Mouse (Mus musculus): ENCODE results near the gene Grin2a. TPM values are rescaled to one million over a fixed set of nuclear protein-coding genes. Genes with fewer than 3 reads are reported as not detected.

Gene Grin2a
- total and polyA plus RNA-seq, 3 experiments: not detected

- DNase-seq (ENCODE audit: low read depth, low spot score): no peak
- H3K9me3 ChIP-seq (replicated peaks; ENCODE audit: insufficient read depth, low read length): no peaks in the 10 kb centered on the region
- no peaks in the 10 kb centered on the region for H3K4me1 ChIP-seq (ENCODE audit: control insufficient read depth in 1 of 2, insufficient read depth in 2 of 2, low read length in 2 of 2)
- H3K9ac ChIP-seq (ENCODE audit: control insufficient read depth, low read depth, low read length, poor library complexity, severe bottlenecking): no peak overlapping the region
- no peaks in the 10 kb centered on the region for H3K79me2 ChIP-seq (ENCODE audit: control insufficient read depth, insufficient read depth, low read length, poor library complexity)
- no peak overlapping the region for H3K4me3 ChIP-seq (ENCODE audit: control insufficient read depth in 1 of 2, insufficient read depth in 1 of 2, low read depth in 2 of 2, low read length in 2 of 2)
- H3K27ac ChIP-seq (ENCODE audit: control insufficient read depth, low read depth, low read length): no peak overlapping the region
- H3K27me3 ChIP-seq (ENCODE audit: control insufficient read depth in 1 of 2, insufficient read depth in 2 of 2, low read length in 2 of 2): no peaks in the 10 kb centered on the region
- H3K36me3 ChIP-seq (ENCODE audit: control insufficient read depth in 1 of 2, insufficient read depth in 2 of 2, low read length in 2 of 2): no peaks in the 10 kb centered on the region
- TF ChIP-seq NRF1 (IDR thresholded peaks at IDR 0.05; ENCODE audit: insufficient read depth, low read depth, low read length, poor library complexity, severe bottlenecking) (no peak), RAD21 (IDR thresholded peaks at IDR 0.05; ENCODE audit: low read depth, low read length) (no peak), SMC3 (IDR thresholded peaks at IDR 0.05; ENCODE audit: low read depth, low read length) (no peak), POLR2AphosphoS2 (IDR thresholded peaks at IDR 0.05; ENCODE audit: low read length) (no peak), USF1 (IDR thresholded peaks at IDR 0.05; ENCODE audit: low read depth, low read length) (no peak), GATA1 (IDR thresholded peaks at IDR 0.05; ENCODE audit: low read depth, low read length) (no peak), ZC3H11A (IDR thresholded peaks at IDR 0.05; ENCODE audit: low read depth, low read length) (no peak), MAX (IDR thresholded peaks at IDR 0.05; ENCODE audit: low read length) (no peak), MAZ (IDR thresholded peaks at IDR 0.05; ENCODE audit: low read depth, low read length) (no peak), TBP (IDR thresholded peaks at IDR 0.05; ENCODE audit: low read depth, low read length) (no peak)
Observed at GRCm38 (mm10) chr16:9884141-9884540, 111.2 kb downstream of the Grin2a start.

- no peak overlapping the region for H3K27ac ChIP-seq (ENCODE audit: control insufficient read depth, low read depth, low read length)
- no peak for TF ChIP-seq TAL1 (IDR thresholded peaks at IDR 0.05; ENCODE audit: low read length)
- no peak for TF ChIP-seq MAZ (IDR thresholded peaks at IDR 0.05; ENCODE audit: low read depth, low read length)
- no peak for TF ChIP-seq USF1 (IDR thresholded peaks at IDR 0.05; ENCODE audit: low read depth, low read length)
- TF ChIP-seq BHLHE40 (IDR thresholded peaks at IDR 0.05; ENCODE audit: borderline replicate concordance, low read depth, low read length): no peak
- TF ChIP-seq RAD21 (IDR thresholded peaks at IDR 0.05; ENCODE audit: low read depth, low read length): no peak
- TF ChIP-seq ZC3H11A (IDR thresholded peaks at IDR 0.05; ENCODE audit: low read depth, low read length): no peak
- no peak for TF ChIP-seq MXI1 (IDR thresholded peaks at IDR 0.05; ENCODE audit: low read depth, low read length)
- no peak for TF ChIP-seq KAT2A (conservative IDR thresholded peaks at IDR 0.05; ENCODE audit: low read depth, low read length)
- no peak for TF ChIP-seq SIN3A (IDR thresholded peaks at IDR 0.05; ENCODE audit: low read length)
- no peak for TF ChIP-seq MAFK (IDR thresholded peaks at IDR 0.05; ENCODE audit: borderline replicate concordance, low read depth, low read length)
- no peak for TF ChIP-seq NRF1 (IDR thresholded peaks at IDR 0.05; ENCODE audit: insufficient read depth, low read depth, low read length, poor library complexity, severe bottlenecking)
- no peak for TF ChIP-seq RCOR1 (IDR thresholded peaks at IDR 0.05; ENCODE audit: low read depth, low read length)
- TF ChIP-seq TCF12 (IDR thresholded peaks at IDR 0.05; ENCODE audit: low read depth, low read length): no peak
- no peak for TF ChIP-seq NELFE (IDR thresholded peaks at IDR 0.05; ENCODE audit: low read depth, low read length)
- H3K27me3 ChIP-seq (ENCODE audit: control insufficient read depth in 1 of 2, insufficient read depth in 2 of 2, low read length in 2 of 2): no peaks in the 10 kb centered on the region
- H3K36me3 ChIP-seq (ENCODE audit: control insufficient read depth in 1 of 2, insufficient read depth in 2 of 2, low read length in 2 of 2): no peaks in the 10 kb centered on the region
- DNase-seq (ENCODE audit: low read depth, low spot score): no peak
- H3K79me2 ChIP-seq (ENCODE audit: control insufficient read depth, insufficient read depth, low read length, poor library complexity): no peaks in the 10 kb centered on the region
- H3K4me3 ChIP-seq (ENCODE audit: control insufficient read depth in 1 of 2, insufficient read depth in 1 of 2, low read depth in 2 of 2, low read length in 2 of 2): no peak overlapping the region
- no peaks in the 10 kb centered on the region for H3K4me1 ChIP-seq (ENCODE audit: control insufficient read depth in 1 of 2, insufficient read depth in 2 of 2, low read length in 2 of 2)
- no peak overlapping the region for H3K9ac ChIP-seq (ENCODE audit: control insufficient read depth, low read depth, low read length, poor library complexity, severe bottlenecking)
- H3K9me3 ChIP-seq (replicated peaks; ENCODE audit: insufficient read depth, low read length): no peaks in the 10 kb centered on the region
Observed at GRCm38 (mm10) chr16:9882420-9882819, 112.9 kb downstream of the Grin2a start.

All from MEL (cell line).